Mouse (Mus musculus): ENCODE measurements around the gene Stat2. TPM values are rescaled to one million over a fixed set of nuclear protein-coding genes. Genes with fewer than 3 reads are reported as not detected.
"Not testable (repeated sequence)": the region's sequence is repeated elsewhere in the genome, so short reads cannot be mapped to it uniquely, and the experiment has no call there.

Stat2 gene
- polyA plus RNA-seq, 1 experiment = 34.5 TPM

- Histone ChIP-seq H3K4me1 (ENCODE audit: control insufficient read depth, insufficient read depth, low read length) (no peaks in the 10 kb centered on the region), H3K27ac (ENCODE audit: insufficient read depth, low read length) (peak overlapping the region; percentile 51), H3K4me3 (ENCODE audit: insufficient read depth, low read length) (no peak overlapping the region)
- TF ChIP-seq POLR2A (IDR thresholded peaks at IDR 0.05; ENCODE audit: low read depth, low read length) = no peak
- no peak for TF ChIP-seq CTCF (IDR thresholded peaks at IDR 0.05; ENCODE audit: borderline replicate concordance, insufficient read depth, low read length)
These were observed 1.0 kb upstream of the Stat2 start for GRCm38 (mm10) chr10:128269206-128269910.

GRCm38 (mm10) chr10:128270866-128271265, 507 bp downstream of the Stat2 start:
- TF ChIP-seq CTCF (IDR thresholded peaks at IDR 0.05; ENCODE audit: borderline replicate concordance, insufficient read depth, low read length) (no peak), POLR2A (IDR thresholded peaks at IDR 0.05; ENCODE audit: low read depth, low read length) (no peak)
- H3K4me3 ChIP-seq (ENCODE audit: insufficient read depth, low read length) = peak overlapping the region; percentile 84
- peak overlapping the region; percentile 54; the same call in 1 of the 2 replicates for H3K27ac ChIP-seq (ENCODE audit: insufficient read depth, low read length)
- no peaks in the 10 kb centered on the region for H3K4me1 ChIP-seq (ENCODE audit: control insufficient read depth, insufficient read depth, low read length)

- no peaks in the 10 kb centered on the region for H3K4me1 ChIP-seq (ENCODE audit: control insufficient read depth, insufficient read depth, low read length)
These were observed 1.5 kb downstream of the Stat2 start for GRCm38 (mm10) chr10:128271883-128272282.

DNA sequence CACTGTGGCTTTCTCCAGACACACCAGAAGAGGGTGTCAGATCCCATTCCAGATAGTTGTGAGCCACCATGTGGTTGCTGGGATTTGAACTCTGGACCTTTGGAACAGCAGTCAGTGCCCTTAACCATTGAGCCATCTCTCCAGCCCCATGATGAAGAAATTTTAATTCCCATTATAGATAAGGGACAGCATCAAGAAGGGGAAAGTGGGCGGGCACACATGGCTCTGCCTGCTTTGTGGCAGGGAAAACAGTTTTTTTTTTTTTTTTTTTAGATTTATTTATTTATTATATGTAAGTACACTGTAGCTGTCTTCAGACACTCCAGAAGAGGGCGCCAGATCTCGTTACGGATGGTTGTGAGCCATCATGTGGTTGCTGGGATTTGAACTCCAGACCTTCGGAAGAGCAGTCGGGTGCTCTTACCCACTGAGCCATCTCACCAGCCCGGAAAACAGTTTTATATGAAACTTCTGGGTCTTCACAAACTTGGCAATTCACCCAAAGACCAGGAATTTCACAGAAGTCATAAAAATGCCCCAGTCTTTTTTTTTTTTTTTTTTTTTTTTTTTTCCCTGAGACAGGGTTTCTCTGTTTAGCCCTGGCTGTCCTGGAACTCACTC, 2.6 kb downstream of the Stat2 start:
- not testable (repeated sequence) for H3K27ac ChIP-seq (ENCODE audit: insufficient read depth, low read length); H3K4me1 ChIP-seq (ENCODE audit: control insufficient read depth, insufficient read depth, low read length); H3K4me3 ChIP-seq (ENCODE audit: insufficient read depth, low read length)

More at GRCm38 (mm10) chr10:128271883-128272282, 1.5 kb downstream of the Stat2 start:
- H3K27ac ChIP-seq (ENCODE audit: insufficient read depth, low read length) = no peak overlapping the region
- H3K4me3 ChIP-seq (ENCODE audit: insufficient read depth, low read length) = no peak overlapping the region
- TF ChIP-seq CTCF (IDR thresholded peaks at IDR 0.05; ENCODE audit: borderline replicate concordance, insufficient read depth, low read length) (no peak), POLR2A (IDR thresholded peaks at IDR 0.05; ENCODE audit: low read depth, low read length) (no peak)

DNA sequence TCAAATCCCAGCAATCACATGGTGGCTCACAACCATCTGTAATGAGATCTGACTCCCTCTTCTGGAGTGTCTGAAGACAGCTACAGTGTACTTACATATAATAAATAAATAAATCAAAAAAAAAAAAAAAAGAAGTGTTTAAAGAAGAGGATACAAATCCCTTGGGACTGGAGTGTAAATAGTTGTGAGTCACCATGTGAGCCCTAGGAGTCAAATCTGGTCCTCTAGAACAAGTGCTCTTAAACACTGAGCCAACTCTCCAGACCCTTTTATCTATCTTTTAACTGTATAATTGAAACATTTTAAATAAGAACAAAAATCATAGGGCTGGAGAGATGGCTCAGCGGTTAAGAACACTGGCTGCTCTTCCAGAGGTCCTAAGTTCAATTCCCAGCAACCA, 5.0 kb downstream of the Stat2 start:
- not testable (repeated sequence) for H3K4me1 ChIP-seq (ENCODE audit: control insufficient read depth, insufficient read depth, low read length); H3K27ac ChIP-seq (ENCODE audit: insufficient read depth, low read length); H3K4me3 ChIP-seq (ENCODE audit: insufficient read depth, low read length)

DNA sequence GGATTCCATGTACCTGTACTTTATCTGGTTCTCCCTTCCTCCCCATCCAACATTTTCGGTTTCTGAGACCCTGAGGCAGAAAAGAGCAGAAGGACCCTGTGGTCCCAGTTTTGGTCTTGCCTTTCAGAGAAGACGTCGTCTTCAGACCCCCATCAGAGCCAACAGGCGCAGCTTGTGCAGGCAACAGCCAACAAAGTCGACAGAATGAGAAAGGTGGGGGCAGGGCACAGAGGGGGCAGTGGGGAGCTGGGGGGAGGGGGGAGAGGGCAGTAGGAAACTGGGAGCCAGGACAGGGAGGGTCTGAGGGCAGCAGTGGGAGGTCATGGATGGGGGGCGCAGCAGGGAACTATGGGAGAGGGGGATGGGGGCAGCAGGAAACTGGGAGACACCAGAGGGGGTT, 7.8 kb downstream of the Stat2 start:
- no peak overlapping the region for H3K4me3 ChIP-seq (ENCODE audit: insufficient read depth, low read length)
- H3K4me1 ChIP-seq (ENCODE audit: control insufficient read depth, insufficient read depth, low read length) = no peaks in the 10 kb centered on the region
- TF ChIP-seq CTCF (IDR thresholded peaks at IDR 0.05; ENCODE audit: borderline replicate concordance, insufficient read depth, low read length) = no peak
- TF ChIP-seq POLR2A (IDR thresholded peaks at IDR 0.05; ENCODE audit: low read depth, low read length) = no peak
- H3K27ac ChIP-seq (ENCODE audit: insufficient read depth, low read length) = no peak overlapping the region

DNA sequence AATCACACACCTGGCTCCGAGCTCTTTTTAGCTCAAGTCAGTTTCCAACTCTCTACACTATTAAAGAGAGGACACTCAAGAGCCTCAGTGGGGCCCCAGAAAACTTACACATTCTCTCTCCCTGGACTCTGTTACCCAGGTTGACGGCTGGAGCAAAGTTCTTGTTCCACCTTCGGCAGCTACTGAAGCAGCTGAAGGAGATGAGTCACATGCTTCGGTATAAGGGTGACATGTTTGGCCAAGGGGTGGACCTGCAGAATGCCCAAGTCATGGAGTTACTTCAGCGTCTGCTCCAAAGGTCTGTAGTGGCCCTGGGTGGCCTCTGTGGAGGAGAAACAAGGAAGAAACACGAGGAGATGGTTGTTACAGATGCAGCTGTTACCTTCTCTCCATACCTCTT, 10.6 kb downstream of the Stat2 start:
- H3K27ac ChIP-seq (ENCODE audit: insufficient read depth, low read length) = no peak overlapping the region
- TF ChIP-seq CTCF (IDR thresholded peaks at IDR 0.05; ENCODE audit: borderline replicate concordance, insufficient read depth, low read length) (no peak), POLR2A (IDR thresholded peaks at IDR 0.05; ENCODE audit: low read depth, low read length) (no peak)
- no peaks in the 10 kb centered on the region for H3K4me1 ChIP-seq (ENCODE audit: control insufficient read depth, insufficient read depth, low read length)
- no peak overlapping the region for H3K4me3 ChIP-seq (ENCODE audit: insufficient read depth, low read length)

DNA sequence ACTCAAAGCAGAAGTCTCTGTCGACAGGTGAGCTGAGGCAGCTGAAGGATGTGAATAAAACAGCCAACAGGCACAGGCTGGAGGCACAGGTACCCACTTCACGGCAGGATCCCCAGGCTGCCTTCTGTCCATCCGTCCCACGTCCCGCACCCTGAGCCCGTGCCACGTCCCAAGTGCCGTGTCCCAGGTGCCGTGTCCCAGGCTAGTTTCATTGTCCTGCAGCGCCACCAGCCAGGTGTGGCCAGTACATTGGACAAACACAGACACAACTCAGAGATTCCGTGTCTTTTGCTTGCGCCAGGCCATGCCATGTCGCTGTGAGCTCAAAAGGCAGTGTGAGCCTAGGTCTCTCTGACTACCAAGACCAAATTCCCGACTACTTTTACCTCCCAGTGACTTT, 11.3 kb downstream of the Stat2 start:
- no peaks in the 10 kb centered on the region for H3K4me1 ChIP-seq (ENCODE audit: control insufficient read depth, insufficient read depth, low read length)
- H3K4me3 ChIP-seq (ENCODE audit: insufficient read depth, low read length) = no peak overlapping the region
- no peak for TF ChIP-seq POLR2A (IDR thresholded peaks at IDR 0.05; ENCODE audit: low read depth, low read length)
- TF ChIP-seq CTCF (IDR thresholded peaks at IDR 0.05; ENCODE audit: borderline replicate concordance, insufficient read depth, low read length) = no peak
- no peak overlapping the region for H3K27ac ChIP-seq (ENCODE audit: insufficient read depth, low read length)

DNA sequence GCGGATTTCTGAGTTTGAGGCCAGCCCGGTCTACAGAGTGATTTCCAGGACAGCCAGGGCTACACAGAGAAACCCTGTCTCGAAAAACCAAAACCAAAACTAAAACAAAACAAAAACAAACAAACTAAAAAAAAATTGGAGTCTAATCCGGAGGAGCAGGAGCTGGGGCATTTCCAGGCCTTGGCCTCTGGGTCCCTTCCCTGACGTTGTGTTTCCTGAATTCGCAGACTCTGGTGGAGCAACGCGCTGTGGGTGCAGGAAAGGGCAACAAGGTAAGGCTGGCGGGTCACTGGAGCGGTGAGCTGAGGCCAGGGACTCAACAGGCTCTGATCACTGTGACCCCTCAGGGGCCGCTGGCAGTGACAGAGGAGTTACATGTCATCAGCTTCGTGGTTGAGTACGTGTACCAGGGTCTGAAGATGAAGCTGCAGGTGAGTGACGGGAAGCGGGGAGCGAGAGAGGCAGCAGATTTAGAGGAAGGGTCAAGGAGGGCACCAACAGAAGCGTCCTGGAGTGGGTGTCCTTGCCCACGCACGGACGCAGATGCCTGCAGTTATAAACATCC, 12.6 kb downstream of the Stat2 start:
- TF ChIP-seq POLR2A (IDR thresholded peaks at IDR 0.05; ENCODE audit: low read depth, low read length) (no peak), CTCF (IDR thresholded peaks at IDR 0.05; ENCODE audit: borderline replicate concordance, insufficient read depth, low read length) (no peak)
- no peaks in the 10 kb centered on the region for H3K4me1 ChIP-seq (ENCODE audit: control insufficient read depth, insufficient read depth, low read length)
- no peak overlapping the region for H3K27ac ChIP-seq (ENCODE audit: insufficient read depth, low read length)

More for the DNA sequence above, 12.6 kb downstream of the Stat2 start:
- no peak overlapping the region for H3K4me3 ChIP-seq (ENCODE audit: insufficient read depth, low read length)

Measured in embryonic fibroblast, embryonic 13.5 days (primary cell).